Mouse (Mus musculus) cerebellum, adult 11-12 months (tissue): Measurements from ENCODE around the gene Pknox2.

Experiments
- DNase-seq: peaks from one replicate; pipeline ENCODE4 v3.0.0; 2022

Pknox2 gene

DNA sequence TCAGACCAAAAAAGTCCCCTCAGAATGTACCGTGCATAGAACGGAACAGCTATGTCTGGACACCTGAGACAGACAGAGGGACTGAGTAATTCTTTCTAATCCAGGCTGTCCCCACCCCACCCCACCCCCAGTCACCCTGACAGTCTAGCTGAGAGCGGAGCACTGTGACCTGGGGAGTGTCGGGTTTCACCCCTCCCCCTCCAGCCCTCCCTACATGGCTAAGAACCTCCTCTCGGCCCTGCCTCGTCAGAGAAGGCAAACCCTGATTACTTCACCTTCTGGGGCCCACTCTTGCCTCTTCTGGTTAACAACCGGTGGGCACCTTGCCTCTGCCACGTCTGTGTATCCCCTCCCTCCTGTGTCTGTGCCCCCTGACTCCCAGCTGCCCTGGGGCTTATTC lies 7.7 kb downstream of the Pknox2 start:
- DNase-seq: no peak

DNA sequence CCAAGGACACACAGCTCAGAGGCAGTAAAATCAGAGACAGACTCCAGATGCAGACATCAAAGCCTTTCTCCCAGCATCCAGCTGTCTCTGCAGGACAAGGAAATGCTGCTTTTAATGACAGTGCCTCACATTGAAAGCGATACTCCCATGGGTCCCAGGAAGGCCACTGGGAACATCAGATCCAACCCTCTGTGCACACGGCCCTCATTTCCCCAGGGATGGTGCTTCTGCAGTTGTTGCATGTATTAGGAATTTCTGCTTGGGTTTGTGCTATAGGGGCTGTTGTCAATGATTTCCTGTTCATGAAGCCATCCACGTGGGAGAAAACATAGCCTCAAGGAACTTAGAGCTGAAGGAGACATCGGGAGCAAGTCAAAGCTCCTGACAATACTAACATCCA lies 8.3 kb downstream of the Pknox2 start:
- no peak for DNase-seq

- DNase-seq: no peak
Observed at GRCm38 (mm10) chr9:37136340-37136739, 10.9 kb downstream of the Pknox2 start.

DNA sequence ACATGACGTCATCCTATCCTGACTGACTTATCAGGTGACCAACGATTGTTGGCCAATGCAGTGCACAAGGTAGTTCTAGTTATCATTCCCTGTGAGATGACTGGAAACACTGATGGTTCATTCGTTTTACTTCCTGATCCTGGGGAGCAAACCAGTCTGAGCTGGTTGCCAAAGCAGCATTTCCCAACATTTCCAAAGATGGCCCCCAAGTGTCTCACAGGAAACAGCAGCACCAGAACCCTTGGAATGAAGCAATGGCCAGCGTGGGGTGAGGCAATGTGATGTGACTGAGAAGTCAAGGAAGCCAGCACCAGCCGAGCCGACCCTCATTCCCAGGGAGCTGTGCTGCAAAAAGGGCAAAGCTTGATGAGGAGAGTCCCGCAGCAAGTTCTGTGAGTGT lies 13.7 kb downstream of the Pknox2 start:
- DNase-seq: no peak

DNA sequence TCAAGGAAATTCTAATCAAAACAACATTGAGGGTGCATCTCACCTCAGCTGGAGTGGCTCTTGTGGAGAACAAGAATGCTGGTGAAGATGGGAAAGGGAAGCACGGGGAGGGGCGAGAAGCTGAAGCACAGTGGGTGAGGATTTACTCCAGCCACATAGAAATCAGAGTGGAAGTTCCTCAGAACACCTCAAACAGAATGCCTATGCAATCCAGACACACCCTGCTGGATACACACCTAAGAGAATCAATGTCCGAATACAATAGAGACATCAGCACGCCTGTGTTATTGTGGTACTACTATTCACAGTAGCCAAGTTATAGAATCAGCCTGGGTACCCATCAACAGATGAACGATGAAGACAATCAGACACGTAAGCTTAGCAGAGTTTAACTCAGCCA lies 18.2 kb downstream of the Pknox2 start:
- no peak for DNase-seq

GRCm38 (mm10) chr9:37126197-37126596 lies 21.0 kb downstream of the Pknox2 start:
- no peak for DNase-seq

GRCm38 (mm10) chr9:37124696-37125480 lies 22.3 kb downstream of the Pknox2 start:
- peak; percentile 63 for DNase-seq

DNA sequence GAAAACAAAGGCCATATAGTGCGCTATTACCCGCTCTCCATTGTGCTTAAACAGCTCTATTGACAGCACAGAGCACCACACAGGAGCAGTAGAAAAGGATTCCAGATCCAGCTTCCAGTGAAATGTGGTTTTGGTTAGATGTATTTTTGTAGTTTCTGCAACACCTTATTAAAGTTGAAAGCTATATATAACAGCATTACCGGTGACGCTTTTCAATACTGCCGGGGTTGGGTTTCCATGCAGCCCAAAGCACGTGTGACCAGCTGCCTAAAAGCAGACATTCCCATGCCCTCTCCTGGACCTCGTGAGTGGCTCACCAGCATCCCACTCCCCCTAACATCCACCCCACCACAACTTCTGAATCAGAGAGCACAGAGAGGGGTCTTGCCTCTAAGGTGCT lies 23.8 kb downstream of the Pknox2 start:
- DNase-seq: no peak

- DNase-seq: peak; percentile 60
Observed at GRCm38 (mm10) chr9:37122971-37123370, 24.2 kb downstream of the Pknox2 start.

GRCm38 (mm10) chr9:37122381-37122780 lies 24.8 kb downstream of the Pknox2 start:
- peak; percentile 71 for DNase-seq

DNA sequence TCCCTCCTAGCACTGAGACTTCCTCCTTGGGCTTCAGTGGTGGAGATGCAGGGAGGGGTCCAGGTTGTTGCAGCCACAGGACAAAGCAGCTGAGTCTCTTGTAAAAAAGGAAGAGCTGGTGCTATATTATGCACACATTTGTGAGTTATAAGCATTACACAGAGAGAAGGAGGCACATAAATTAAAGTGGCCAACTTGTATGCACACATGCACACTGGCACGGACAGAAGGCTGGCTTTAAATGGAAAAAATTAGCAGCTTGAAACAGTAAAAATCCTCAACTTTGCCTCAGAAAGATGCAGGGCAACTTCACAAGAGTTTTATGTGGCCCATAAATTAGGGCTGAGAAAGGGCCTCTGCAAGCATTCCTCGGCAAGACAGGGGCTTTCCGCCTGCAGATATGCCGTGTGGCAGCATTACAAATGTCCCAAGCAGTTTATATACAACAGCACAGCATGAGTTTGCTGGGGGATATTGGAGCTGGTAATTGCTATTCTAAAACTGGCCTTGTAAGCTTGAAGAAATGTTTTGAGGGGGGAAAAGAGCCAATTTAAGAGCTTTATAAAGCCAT lies 25.4 kb downstream of the Pknox2 start:
- DNase-seq: no peak

DNA sequence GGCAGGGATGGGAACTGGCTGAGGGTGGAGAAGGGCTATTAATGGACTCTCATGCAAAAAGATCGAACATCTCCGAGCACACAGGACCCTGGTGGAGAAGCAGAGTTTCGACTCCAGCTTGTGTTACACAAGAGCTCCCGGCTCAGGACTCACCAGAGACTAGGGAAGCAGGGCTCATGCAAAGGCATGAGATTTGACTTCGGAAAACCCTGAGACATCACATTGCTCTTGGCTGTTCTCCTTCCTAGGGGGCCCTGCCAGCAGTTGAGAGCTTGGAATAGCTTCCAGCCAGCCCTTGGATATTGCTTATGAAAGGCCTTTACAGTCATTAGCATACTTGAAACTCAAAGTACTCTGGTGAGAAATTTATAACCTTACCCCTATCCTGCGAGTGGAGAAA lies 26.4 kb downstream of the Pknox2 start:
- DNase-seq: no peak

GRCm38 (mm10) chr9:37117529-37117928 lies 29.7 kb downstream of the Pknox2 start:
- no peak for DNase-seq

DNA sequence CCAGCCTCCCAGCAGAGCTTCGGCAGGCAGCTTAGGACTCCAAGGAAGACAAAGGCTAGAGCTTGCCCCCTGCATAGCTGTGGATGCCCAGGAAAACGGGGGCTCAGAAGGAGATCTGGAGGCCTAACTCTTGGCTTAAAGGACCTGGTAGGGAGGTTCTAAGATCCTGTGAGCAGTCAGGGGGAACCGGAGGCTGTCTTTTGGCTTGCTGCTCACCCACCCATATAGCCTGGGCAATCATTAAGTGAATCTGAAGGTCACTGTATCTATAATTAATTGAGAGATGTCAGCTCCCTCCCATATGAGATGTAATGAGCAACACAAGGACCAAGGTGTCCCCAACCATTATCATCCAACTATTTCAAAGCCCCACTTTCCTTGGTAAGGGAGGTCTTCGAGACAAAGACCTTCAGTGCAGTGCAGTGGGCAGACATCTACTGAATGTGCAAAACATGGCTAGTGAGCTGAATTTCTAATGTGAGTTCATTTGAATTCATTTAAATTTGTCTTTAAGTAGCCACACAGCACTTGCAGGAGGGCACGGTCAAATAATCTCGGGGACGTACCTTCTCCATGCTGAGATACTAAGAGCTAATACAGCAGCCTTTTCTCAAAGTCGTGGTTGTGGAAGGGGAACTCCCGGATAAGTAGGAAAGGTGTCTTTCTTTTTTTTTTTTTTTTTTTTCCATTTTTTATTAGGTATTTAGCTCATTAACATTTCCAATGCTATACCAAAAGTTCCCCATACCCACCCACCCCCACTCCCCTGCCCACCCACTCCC lies 30.4 kb downstream of the Pknox2 start:
- no peak for DNase-seq

- no peak for DNase-seq
Observed at GRCm38 (mm10) chr9:37115820-37116219, 31.4 kb downstream of the Pknox2 start.

DNA sequence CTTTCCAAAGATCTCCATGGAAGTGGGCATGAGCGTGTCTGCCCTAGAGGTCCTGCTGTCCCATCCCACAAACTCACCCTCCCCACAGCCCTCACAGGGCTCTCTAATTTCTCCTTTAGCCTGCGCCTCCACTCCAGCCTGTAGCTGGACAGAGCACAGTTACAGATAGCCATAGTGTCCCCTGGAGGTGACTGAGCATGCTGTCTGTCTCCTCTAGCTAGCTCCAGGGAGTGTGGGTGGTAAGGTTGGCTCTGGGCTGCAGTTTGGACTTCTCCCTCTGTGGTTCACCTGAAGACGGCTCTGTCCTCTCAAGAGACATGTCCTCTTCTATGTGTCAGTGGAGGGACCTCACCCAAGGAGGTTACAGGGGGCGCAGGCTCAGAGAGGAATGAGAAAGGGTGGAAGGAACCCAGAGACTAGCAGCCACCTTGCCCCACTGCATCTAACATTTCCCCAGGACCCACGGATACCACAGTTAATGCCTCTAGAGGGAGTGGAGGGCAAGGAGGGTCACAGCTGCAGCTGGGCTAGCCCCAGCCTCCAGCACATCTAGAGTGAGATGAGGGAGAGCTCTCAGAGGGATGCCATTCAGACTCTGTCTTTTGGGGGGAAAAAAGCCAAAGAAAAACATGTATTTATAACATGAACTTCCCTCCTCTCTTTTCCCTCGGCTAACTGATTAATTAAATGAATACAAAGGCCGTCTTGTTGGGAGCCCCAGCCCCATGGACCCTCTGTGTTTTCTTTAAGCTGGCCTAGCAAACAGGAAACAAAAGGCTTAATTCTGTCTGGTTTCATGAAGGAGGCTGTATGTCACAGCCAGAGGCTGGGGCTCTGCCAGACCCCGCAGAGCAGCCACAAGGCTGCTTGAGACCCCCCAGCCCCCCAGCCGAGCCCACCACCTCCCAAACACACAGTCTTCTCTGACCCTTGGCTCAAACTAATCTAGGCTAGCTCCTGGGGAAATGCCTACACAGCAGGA lies 32.6 kb downstream of the Pknox2 start:
- no peak for DNase-seq

DNA sequence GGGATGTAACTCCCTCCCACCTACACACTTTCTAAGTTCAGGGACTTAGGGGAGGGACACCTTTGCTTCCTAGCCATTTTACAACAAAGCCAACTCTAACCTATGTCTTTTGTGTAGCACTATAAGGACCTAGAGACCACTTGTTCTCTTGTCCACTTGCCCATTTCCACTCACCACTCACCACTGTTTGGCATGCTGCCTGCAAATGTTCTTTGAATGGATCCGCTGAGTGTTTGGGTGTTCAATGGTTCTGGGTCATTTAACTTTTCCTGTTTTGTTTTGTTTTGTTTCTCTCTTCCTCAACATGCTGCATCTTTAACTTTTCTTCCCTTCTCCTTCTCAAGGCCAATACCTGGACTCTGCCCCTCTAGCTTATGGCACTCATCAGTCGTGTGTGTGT lies 39.7 kb downstream of the Pknox2 start:
- no peak for DNase-seq

- peak; percentile 39 for DNase-seq
Observed at GRCm38 (mm10) chr9:37106808-37107207, 40.4 kb downstream of the Pknox2 start.

- DNase-seq: no peak
Observed at GRCm38 (mm10) chr9:37104249-37104648, 43.0 kb downstream of the Pknox2 start.

DNA sequence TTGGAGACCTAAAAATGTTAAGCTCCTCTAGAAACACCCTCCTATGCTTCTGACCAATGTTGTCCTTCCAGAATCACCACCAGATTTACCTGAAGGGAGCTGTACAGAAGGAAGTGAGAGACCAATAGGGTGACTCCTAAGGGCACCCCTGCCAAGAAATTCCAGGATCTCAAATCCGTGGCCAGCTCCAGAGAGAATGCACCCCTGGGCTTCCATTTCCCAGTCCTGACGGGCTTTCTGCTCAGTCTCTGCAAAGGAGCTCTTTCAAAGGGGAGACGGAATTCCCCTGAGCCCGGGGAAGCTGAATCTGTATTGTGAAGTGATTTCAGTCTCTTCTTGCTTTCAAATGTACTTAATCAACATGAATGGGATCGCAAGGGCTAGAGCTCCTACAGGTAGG lies 43.4 kb downstream of the Pknox2 start:
- no peak for DNase-seq

DNA sequence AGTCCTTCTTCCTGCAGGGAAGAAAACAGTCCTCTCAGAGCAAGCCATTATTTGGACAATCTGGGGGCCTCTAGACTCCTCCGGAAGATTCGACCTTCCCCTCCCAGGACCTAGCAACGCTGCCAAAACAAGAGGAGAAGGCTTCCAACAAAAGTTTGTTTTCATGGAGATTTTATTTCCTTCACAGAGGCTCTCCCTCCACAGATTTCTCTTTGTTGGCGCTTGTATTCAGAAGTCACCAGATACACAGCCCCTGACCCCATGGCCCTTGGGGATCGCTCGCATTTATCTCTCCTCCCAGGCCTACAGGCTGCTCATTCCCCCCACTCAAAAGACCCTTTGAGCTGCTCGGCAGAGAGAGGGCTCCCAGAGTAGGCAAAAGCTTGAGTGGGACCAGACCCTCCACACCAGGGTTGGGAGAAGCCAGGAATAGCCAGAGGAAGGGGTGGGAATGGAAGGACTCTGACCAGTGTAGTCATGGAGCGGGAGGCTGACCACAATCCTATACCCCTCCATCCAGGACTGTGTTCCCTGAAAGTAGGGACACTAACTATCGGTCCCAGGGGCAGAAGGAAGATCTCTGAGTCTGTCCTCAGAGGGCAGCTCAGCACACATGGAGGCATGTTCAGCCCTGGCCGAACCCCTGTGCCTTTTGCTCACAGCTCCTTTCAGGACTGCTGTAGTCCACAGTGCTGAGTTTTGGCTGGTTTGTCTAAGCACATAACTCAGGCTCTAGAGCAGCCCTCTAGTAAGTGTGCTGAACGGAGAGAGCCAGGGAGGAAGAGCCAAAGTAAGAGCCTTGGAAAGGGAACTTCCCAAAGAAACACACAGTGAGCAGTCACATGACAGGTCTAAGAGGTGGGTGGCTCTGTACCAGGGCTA lies 45.9 kb downstream of the Pknox2 start:
- DNase-seq: no peak

- no peak for DNase-seq
Observed at GRCm38 (mm10) chr9:37099595-37099994, 47.6 kb downstream of the Pknox2 start.
